Mouse (Mus musculus): ENCODE measurements around the gene Cuedc2.

The Cuedc2 gene

DNA sequence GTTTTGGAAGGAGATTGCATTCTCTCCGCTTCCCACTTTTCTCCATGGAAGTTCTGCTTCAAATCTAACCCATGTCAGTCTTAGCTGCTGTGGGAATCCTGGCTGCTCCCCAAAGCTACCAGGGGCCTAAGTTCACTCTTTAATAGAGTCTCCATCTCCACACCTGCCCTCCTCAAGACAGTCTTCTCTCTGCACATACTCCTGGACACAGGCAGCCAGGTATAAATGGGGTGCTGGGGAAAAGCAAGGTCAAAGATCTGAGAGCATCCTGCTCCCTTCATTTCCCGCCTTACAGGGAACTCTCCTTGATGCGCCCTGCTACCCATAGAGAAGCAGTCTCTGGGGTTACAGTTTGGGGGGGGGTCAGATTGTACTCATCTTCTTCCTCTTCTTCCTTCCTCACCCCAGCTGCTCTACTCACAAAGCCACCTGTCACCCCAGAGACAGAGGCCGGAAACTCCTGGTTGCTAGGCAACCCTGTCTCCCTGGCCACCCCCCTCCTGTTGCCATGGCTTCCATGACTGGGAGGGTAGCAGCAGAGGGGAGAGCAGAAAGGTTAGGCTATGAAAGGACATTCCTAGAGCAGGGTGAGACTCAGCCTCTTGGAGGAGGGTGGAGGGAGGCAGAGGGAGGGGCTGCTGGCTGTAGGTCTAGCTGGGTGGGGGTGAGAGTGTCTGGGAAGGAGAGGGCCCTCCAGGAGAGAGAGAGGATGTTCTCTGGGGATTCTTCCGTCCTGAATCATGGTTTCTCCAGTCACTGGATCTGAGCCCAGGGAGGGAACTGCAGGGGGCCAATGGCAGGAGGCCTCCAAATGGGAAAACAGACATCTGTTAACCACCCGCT, 17.2 kb downstream of the Cuedc2 start:
- in situ Hi-C loops (cut with MseI, MboI) = no loop called here

DNA sequence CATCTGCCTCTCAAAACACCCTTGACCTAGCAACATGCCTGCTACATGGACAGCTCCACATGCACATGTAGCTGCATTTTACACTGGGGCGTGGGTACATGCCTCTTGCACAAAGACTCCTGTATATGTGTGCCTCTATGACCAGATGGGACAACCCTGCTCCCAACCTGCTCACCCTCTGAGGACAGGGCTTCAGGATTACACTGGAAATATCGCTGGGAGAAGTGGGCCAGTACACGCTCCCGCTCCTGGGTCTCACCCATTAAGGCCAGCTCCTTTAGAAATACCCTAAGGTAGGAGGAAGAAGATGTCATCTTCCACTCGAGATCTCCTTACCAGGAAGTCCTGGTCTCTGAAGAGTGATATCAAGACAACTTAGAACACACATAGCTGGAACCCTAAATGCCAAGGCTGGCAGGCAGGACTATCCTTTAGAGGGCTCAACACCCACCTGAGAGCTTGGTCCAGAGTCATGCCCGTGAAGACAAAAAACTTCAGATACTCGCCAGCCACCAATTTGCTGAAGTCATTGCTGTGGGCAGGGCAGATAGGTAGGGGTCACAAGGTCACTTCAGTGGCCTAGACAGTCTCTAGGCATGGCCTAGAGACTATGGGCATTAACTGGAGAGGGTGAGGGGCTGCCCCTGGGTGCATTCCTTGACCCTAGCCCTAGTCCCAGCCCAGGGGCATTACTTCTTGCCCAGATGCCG, 18.3 kb downstream of the Cuedc2 start:
- in situ Hi-C loops (cut with MseI, MboI) = no loop called here

DNA sequence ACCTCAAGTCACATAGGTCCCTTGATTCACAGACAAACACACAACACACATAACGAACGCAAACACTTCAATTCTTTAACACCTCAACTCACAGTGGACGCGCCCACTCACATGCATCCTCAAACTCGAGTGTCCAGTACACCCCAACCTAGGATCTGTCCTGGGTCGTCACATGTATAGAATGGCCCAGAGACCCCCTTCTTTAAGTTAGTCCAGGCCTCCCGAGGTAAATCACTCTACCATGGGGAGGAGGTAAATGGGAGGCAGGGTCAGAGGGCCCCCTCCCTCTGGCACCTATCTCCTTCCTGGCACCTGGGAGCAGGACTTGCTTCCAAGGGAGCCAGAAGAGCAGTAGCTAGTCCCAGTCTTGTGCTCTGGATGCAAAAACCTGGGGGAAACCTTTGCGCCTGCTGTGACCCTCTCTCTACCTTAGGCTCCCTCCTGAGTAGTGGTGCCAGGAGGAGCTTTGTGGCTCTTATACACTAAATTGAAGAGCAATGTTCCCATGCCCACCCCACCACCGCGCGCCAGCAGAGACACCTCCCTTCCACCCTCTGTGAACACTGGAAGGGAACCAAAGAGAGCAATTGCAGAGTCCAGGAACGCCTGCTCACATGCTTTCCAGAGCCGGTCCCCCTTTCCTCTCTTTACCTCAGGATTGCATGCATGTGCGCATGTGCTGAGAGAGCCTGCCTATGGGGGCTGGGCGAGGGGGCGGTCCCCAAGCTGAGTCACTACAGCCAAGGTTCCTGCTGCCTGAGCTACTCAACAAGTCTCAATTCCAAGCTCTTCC, 19.7 kb downstream of the Cuedc2 start:
- in situ Hi-C loops (cut with MseI, MboI) = no loop called here

DNA sequence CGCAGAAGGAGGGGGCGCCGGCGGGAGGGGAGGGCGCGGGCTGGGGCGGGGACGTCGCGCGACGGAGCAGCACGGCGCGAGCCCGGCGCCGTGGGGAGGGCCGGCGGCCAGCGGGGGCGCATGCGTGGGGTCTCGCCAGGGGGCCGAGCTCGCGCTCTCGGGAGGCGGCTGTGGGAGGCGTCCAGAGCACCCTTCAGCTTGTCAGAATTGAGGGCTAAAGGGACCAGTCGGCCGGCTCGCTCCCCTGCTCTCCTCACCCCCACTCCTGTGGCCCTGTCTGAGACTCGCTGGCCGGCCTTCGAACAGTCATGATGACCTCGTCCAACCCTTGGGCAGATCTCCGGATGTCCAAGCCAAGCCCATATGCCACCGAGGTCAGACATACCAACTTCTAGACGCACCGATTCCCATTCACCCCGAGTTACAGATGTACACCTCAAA, 20.5 kb downstream of the Cuedc2 start:
- in situ Hi-C loops (cut with MseI, MboI) = no loop called here

DNA sequence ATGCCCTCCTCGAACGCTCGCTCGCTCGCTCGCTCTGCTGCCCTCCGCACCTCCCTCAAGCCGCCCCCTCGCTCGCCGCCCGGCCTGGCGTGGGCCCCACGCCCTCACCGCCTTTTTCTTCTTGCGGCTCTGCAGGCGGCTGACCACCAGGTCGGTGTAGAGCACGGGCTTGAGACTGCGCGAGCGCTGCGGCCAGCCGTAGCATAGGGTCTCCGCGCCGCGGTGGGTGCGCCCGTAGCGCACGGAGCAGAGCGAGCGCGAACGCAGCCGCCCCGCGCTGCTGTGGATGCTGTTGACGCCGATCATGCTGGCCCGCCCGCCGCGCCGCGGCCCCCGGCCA, 21.0 kb downstream of the Cuedc2 start:
- in situ Hi-C loops (cut with MseI, MboI) = no loop called here

DNA sequence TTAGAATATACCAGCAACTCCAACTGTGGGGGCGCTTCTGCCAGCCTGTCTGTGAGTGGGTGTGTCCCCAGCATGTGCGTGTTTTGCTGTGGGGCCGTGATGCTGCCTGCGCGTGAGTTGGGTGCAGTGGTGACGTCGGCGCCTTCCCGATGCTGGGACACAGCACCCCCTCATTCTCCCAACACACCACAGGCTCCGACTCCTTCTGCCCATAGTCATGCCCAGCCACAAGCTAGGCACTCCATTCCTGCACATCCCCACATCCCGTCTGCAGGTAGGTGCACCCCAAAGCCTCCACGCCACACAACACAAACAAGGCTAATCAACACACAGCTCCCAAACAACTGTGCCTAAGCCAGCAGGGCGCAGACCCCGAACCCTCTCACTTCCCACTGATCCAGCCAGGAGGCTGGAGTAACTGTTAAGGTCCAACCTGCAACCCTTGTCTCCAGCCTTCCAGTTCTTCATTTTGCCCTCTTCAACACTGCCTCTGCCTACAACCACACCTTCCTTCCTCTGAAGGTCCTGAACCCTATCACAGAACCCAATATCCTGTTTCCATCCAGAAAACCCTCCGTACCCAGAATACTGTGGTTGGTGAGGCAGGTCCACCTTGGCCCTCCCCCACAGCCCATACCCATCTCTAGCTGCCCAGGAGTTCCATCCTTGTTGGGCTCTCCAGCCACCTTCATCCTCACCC, 21.5 kb downstream of the Cuedc2 start:
- in situ Hi-C loops (cut with MseI, MboI) = no loop called here

DNA sequence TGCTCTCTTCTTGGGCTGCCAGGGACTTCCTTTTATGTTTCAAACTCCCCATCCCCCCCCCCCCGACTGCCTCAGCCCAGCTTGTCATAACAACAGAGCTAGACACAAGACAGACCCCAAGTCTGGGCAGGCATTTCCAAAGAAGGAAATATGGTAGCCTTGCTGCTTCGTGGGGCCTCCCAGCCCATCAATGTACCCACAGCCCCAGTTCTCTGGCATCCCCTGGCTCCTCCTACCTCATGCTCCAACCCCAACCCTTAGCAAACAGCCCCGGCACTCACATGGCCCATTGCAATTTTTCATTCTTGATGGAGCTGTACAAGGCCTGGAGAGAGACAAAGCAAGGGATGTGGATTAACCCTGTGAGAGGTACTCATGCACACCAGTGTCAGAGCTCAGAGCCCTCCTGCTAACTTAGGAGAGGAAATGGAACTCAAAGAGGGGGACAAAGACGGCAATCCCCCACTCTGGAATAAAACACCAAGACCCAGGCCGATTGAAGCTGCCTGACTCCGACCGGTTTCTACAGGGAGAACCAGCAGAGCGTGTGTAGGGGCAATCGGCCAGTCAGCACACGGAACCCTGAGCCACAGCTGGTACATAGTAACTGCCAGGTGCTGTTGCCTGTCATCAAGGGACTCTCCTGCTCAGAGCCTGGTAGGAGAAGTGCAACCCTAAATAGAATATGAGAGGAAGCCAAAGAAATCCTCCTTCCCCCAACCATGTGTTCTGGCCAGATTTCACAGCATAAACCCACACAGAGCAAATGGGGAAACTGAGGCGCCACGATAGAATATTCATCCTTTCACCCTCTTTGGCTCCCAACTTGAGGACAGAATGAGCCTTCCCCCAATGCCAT, 22.5 kb downstream of the Cuedc2 start:
- in situ Hi-C loops (cut with MseI, MboI) = no loop called here

DNA sequence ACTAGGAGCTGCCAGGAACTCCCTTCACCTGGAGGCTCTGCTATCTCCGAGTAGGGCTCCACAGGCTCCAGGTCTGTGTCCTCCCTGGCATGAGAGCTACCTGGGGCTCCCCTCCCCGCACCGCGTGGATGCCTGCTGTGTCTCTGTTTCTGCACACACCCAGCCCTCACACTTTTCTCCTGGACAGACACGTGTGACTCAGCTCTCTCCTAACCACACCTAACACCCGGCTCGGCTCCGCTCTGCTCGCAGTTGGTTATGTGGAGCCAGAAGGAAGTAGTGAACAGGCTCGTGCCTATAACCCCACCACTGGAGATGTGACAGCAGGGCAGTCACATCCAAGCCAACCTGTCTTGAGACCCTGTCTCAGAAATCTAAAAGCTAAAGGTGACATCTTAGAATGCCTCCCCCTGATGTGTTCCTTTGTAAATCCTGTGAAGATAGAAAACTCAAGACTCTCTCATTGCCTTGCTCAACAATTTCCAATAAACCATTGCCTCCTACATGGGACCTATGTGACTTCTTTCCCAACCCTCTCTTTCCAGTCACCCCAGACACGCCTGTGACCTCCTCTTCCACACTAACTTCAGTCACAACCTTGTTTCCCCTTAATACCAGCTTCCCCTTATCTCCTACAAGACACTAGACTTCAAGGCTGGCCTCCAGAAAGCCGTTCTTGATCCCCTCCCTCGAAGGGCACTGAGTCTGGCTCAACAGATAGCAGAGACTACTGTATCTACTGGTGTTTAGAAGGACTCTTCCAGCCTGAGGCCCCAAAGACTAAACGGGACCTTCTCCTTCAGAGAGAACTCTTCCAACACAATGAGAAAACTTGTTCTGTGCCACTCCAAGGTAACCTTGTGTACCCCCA, 23.4 kb downstream of the Cuedc2 start:
- in situ Hi-C loops (cut with MseI, MboI) = no loop called here

DNA sequence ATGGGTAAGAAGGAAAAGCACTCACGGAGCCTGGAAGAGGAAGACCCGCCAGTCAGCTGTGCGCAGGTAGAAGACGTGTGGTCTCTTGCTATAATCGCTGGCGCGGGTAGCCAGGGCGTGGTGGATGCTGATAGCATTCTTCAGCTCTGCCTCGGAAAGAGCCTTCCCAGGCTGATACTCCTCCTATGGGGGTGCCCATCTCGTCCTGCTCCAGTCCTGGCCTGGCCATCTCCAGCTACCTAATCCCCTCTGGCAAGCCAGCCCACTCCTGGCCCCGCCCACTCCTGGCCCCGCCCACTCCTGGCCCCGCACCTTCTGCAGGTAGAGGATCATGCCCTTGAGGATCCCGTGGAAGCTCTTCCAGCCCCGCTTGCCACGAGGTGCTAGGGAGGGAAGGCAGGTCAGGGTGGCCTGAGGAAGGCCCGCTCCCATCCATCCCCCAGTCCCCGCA, 24.3 kb downstream of the Cuedc2 start:
- in situ Hi-C loops (cut with MseI, MboI) = no loop called here

DNA sequence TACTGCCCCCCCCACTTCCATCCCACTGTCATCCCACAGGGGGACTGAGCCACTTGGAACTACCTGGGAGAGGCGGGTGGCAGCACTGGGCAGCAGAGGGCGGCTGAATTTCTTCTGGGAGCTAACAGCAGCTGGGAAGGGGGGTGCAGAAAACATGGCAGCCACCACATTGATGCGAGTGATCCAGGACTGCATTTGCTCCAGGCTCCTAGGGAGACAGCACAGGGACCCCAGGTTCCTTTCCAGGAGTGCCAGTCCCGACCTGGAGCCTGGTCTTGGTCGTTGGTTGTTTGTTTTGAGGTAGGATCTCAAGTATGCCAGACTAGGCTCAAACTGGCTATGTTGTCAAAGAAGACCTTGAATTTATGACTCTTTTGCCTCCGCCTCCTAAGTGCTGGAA, 24.9 kb downstream of the Cuedc2 start:
- in situ Hi-C loops (cut with MseI, MboI) = no loop called here

DNA sequence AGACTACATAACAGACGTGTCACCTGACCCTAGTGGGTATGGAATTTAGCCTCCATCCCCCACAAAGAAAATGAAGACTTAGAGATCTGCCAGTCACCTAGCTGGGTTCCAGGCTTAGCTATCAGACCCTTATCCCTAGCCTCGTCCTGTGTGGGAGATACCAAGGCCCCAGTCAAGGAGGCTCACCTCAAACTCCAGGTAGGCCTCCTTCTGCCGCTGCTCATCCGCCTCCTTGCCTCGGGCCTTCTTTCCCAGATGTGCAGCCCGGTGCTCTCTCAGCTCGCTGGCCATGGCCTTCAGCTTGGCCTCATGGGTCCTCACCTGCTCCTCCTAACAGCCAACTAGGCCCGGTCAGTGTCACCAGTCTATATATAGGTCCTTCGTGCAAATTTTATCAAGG, 25.4 kb downstream of the Cuedc2 start:
- in situ Hi-C loops (cut with MseI, MboI) = no loop called here

DNA sequence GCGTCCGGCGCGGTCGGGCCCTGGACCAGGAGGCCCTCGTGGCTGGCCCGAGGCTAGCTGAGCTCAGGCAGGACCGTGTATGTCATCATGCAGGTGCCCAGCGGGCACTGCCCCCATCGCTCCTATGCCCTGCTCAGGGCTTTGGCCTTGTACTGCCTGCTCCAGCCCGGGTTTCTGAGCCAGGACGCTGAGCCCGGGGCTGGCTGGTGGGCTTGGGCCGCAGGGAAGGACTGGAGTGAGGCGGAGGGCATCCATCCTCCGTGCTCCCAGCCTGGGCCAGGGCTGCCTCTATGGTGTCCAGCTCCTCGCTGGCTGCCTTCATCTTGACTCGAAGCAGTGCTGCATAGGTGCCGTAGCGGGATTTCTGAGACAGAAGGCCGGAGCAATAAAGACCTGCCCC, 25.9 kb downstream of the Cuedc2 start:
- in situ Hi-C loops (cut with MseI, MboI) = no loop called here

DNA sequence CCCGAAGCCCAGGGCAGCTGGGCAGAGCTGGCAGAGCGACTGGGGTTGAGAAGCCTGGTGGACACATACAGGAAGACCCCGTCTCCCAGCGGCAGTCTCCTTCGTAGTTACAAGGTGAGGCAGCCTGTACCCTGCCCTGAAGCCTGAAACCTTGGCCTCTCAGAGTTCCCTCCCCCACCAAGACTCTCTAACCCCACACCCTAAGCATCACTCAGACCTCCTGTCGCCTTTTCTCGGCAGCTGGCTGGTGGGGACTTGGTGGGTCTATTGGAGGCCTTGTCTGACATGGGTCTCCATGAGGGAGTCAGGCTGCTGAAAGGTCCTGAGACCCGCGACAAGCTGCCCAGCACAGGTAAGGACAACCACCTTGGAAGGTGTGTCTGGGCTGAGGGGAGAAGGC, 27.2 kb downstream of the Cuedc2 start:
- in situ Hi-C loops (cut with MseI, MboI) = no loop called here

DNA sequence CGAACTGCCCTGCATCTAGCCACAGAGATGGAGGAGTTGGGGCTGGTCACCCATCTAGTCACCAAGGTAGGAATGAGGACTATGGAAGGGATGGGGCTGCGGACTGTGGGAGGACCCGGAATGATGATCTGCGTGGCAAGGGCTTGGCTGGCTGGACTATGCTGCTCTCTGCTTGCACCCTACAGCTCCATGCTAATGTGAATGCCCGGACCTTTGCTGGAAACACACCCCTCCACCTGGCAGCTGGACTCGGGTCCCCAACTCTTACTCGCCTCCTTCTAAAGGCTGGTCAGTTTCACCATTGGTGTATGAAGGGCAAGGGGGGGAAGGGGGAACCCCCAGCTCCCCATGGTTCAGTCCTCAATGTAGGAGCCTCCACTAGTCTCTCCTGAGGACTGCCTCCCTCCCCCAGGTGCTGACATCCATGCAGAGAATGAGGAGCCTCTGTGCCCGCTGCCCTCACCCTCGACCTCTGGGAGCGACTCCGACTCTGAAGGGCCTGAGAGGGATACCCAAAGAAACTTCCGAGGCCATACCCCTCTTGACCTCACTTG, 28.1 kb downstream of the Cuedc2 start:
- in situ Hi-C loops (cut with MseI, MboI) = no loop called here

DNA sequence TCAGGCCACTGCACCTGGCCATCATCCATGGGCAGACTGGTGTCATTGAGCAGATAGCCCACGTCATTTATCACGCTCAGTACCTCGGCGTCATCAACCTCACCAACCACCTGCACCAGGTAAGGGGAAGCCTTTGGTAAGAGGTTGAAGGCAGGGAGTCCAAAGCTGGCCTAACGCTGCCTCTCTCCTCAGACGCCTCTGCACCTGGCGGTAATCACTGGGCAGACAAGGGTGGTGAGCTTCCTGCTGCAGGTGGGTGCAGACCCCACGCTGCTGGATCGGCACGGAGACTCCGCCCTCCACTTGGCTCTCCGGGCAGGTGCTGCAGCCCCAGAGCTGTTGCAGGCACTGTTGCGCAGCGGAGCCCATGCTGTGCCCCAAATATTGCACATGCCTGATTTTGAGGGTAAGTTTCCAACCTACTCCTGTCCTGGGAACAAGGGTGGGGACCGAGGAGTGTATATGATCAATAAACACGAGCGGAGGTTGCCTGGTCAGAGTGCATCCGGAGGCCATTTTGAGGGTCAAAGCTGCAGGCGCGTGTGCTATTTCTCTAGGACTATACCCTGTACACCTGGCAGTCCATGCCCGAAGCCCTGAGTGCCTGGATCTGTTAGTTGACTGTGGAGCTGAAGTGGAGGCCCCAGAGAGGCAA, 28.7 kb downstream of the Cuedc2 start:
- in situ Hi-C loops (cut with MseI, MboI) = no loop called here

DNA sequence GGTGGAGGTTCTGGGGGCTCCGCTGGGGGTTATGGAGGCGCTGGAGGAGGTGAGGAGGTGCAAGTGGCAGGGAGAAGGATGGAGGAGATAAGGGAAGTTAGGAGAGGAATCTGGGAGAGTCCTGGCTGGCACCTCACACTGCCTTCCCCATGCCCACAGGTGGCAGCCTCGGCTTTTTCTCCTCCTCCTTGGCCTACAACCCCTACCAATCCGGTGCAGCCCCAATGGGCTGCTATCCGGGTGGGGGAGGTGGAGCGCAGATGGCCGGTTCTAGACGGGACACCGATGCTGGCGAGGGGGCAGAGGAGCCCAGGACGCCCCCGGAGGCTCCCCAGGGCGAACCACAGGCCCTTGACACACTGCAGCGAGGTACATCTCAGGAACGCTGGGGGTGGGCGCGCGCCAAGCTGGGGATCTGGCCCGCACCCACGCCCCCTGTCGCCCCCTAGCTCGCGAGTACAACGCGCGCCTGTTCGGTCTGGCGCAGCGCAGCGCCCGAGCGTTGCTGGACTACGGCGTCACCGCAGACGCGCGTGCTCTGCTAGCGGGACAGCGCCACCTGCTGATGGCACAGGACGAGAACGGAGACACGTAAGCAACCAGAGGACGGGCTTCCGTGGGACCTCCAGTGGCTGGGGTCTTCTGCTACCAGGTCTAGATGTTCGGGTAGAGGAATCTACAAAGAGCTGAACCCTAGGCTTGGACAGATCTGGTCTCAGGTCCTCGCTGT, 29.6 kb downstream of the Cuedc2 start:
- in situ Hi-C loops (cut with MseI, MboI) = no loop called here

DNA sequence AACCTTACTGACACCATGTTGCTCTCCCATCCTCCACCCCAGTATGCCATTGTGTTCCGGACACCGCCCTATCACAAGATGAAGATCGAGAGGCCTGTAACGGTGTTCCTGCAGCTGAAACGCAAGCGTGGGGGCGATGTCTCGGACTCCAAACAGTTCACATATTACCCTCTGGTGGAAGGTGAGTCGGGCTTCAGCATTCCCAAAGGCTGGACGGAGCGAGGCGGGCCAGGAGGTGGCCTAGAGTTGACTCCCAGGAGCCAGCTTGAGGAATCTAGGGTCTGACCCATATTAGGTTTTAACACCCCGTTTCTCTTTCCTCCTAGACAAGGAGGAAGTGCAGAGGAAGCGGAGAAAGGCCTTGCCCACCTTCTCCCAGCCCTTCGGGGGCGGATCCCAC, 30.2 kb downstream of the Cuedc2 start:
- in situ Hi-C loops (cut with MseI, MboI) = no loop called here

DNA sequence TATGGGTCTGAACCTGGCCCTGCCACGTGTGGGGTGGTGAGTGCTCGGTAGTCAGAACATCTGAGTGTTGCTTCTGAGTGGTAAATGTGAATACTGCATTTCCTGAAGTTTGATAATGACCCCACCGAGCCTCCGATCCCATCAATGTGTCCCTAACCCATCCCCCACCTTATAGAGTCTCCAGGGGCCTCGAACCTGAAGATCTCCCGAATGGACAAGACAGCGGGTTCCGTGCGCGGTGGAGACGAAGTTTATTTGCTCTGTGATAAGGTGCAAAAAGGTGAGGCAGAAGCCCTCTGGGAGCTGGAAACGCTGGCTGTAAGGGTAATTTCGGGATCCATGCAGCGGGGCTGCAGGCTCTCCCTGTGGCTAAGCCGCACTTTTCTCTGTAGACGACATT, 30.7 kb downstream of the Cuedc2 start:
- in situ Hi-C loops (cut with MseI, MboI) = no loop called here

Measured in mouse trophoblast stem cell (cell line).